Mouse (Mus musculus) right cerebral cortex, adult 18-20 months (tissue): ENCODE results near the gene Zfp715.
"Not testable (repeated sequence)": the region's sequence is repeated elsewhere in the genome, so short reads cannot be mapped to it uniquely, and the experiment has no call there.

ENCODE experiments used
- DNase-seq: peaks from one replicate; pipeline ENCODE4 v3.0.0; 2022; ENCODE audit warnings: mixed read lengths

The Zfp715 gene

GRCm38 (mm10) chr7:43313013-43313428 lies at the start of gene Zfp715:
Gene Zfp715, minus strand, starts transcription at chr7:43313294.
- DNase-seq = peak; percentile 94

- no peak for DNase-seq
These were observed 48.9 kb upstream of the Zfp715 start for GRCm38 (mm10) chr7:43362021-43362420.

DNA sequence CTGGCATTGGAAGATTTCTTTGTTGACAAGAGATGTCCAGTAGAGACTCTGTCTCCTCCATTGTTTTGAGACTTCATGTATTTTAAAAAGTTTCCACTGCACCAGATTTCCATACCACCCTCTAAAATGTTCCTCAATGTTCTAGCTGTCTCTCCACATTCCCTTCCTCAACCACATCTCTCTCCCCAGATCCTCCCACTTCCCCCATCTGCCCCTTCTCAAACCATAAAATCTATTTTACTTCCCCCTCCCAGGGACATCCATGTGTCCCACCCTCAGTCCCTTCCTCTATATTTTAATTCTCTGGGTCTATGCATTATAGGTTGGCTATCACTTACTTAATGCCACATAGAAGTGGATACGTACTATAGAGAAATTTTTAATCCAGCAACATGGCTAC lies 48.3 kb upstream of the Zfp715 start:
- DNase-seq = no peak

DNA sequence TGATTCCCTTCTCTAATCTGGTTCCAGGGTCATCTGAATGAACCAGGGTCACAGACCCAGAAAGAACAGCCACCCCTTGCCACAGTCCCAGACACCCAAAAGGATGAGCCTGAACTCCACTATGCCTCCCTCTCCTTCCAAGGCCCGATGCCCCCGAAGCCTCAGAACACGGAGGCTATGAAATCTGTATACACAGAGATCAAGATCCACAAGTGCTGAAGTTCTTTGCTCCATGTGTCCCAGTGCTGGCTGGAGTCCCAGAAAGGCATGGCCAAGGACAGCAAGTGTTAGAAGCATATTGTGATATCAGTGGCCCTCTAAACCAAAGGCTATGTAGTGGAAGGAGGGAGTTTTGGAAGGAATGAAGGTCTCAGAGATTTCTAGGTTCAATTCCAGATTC lies 45.5 kb upstream of the Zfp715 start:
- DNase-seq = no peak

- DNase-seq = peak; percentile 7
These were observed 42.1 kb upstream of the Zfp715 start for GRCm38 (mm10) chr7:43354893-43355835.

- DNase-seq = no peak
These were observed 40.7 kb upstream of the Zfp715 start for GRCm38 (mm10) chr7:43353758-43354157.

- no peak for DNase-seq
These were observed 40.0 kb upstream of the Zfp715 start for GRCm38 (mm10) chr7:43353118-43353517.

DNA sequence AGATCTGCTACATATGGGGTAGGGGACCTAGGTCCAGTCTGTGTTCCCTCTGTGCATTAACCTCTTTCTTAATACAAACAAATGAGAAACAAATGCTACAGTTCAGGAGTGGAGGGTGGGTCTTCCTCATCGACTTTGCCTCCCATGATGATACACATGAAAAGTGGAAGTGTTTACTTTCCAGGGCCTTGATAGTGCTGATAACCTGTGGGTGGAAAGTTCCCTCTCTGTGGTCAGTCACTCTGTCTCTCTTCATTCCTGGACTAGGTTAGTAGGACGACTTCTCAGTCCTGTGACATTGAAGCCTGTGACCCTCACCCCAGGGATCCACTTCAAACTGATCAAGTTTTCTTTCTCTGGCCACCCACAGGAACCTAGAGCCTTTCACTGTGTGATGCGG lies 38.1 kb upstream of the Zfp715 start, which contains the start of gene Siglecf:
Gene Siglecf, plus strand, starts transcription at position 188 of the 400 bp plus-strand sequence.
- DNase-seq = no peak

- not testable (repeated sequence) for DNase-seq
These were observed 36.5 kb upstream of the Zfp715 start for GRCm38 (mm10) chr7:43349623-43350022.

- DNase-seq = no peak
These were observed 33.5 kb upstream of the Zfp715 start for GRCm38 (mm10) chr7:43346571-43346970.

GRCm38 (mm10) chr7:43346148-43346547 lies 33.1 kb upstream of the Zfp715 start:
- DNase-seq = no peak

DNA sequence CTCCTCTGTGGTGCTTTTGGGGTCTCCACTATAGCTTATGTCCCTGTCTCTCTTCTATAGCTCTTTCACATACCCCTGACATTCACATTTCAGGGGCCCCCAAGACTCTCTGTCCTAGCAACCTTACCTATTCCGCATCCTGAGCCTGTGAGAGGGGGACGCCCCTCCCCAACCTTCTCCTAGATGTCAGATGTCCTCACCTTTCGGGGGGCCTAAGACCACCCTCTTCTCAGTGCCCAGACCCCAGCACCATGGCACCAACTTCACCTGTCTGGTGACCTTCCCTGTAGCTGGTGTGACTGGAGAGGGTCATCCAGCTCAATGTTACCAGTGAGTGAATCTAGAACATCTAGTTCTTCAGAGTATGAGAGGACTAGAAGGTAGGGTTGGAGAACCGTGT lies 31.4 kb upstream of the Zfp715 start:
- DNase-seq = no peak

GRCm38 (mm10) chr7:43344020-43344419 lies 30.9 kb upstream of the Zfp715 start:
- no peak for DNase-seq

GRCm38 (mm10) chr7:43343191-43343590 lies 30.1 kb upstream of the Zfp715 start:
- no peak for DNase-seq

GRCm38 (mm10) chr7:43340771-43341170 lies 27.7 kb upstream of the Zfp715 start:
- no peak for DNase-seq

- no peak for DNase-seq
These were observed 20.8 kb upstream of the Zfp715 start for GRCm38 (mm10) chr7:43333899-43334298.

- DNase-seq = no peak
These were observed 20.1 kb upstream of the Zfp715 start for GRCm38 (mm10) chr7:43333203-43333602.

DNA sequence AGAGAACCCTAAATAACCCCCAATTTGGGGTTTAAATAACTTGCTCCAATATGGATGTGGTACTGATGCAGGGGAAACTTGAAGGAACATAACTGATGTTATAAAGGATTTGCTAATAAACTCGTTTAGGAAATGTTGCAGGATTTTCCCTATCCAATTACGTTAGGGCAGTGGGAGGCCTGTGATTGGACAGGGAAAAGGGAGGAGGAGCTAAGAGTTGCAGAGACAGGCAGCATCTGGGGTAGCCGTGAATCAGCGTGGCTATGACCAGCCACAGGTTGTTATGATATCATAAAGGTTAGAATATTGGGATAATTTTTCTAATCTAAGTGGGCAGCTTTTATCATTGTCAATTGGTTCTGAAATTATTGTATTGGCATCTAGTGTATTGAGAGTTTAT lies 15.0 kb upstream of the Zfp715 start:
- DNase-seq = no peak

- DNase-seq = no peak
These were observed 13.2 kb upstream of the Zfp715 start for GRCm38 (mm10) chr7:43326223-43326780.

DNA sequence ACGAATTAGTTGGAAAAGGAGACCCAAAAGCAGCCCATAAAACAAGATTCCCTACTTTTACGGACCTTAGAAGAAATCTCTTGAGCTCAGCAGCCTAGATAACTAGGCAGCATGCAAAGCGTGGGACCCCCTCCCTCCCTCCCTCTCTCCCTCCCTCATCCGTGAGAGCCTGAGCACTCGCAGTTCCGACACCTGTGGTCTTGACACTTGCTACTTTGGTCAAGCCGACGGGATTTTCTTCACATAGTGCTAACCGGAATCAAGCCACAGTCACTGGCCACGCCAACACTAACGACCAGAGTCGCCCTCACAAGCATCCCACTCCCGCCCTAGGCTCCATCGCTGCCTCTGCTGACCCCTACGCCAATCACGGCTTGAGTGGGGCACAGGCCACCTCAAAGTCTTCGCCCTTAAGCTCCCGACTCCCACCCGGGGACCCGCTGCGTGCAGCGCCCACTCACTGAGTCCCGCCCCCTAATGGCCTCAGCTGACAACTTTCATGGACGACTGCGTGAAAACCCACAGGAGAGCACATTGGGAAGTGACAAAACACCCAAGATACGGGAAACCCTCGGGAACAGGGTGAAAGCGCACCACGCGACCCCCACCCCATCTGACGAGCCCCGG lies 595 bp downstream of the Zfp715 start:
- no peak for DNase-seq

- no peak for DNase-seq
These were observed 1.5 kb downstream of the Zfp715 start for GRCm38 (mm10) chr7:43311632-43312031.

DNA sequence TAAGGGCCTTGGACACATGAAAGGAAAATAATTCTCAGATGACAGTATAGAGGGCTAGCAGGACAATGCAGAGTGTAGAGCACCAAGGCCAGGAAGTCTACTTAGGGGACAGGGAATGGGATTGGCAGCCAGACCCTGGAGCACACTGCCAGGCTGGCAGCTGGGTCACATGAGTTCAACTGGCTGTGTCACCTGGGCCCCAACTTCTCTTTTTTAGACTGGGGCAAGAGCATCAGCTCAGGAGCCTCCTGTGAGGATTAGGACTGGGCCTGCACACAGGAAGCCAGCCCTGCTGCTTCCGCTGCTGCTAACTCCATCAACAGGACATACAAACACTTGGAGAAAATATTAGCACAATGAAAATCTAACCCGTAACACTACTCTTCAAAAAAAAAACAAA lies 4.0 kb downstream of the Zfp715 start:
- no peak for DNase-seq

DNA sequence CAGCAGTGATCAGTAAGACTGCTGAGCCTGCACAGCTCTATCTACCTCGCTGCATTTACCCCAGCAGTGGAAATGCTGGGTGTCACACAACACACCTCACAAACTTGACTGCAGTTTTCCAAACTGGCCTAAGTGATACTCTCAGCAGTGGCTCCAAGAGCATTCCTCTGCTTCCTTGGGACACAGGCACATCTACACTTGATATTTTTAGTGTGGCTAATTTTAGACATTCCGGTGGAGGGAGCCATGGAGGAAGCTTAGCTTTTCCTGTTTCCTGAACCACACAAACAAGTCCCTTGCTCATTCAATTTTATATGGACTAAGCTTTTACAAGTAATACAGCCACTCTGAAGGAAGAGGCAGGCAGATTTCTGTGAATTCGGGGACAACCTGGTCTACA lies 7.9 kb downstream of the Zfp715 start:
- DNase-seq = no peak

- DNase-seq = no peak
These were observed 21.6 kb downstream of the Zfp715 start for GRCm38 (mm10) chr7:43291524-43291923.
